Mouse (Mus musculus): ENCODE results near the gene Cd44.

GRCm38 (mm10) chr2:102851936-102852477 is 49.5 kb downstream of the Cd44 start:
- no peak for TF ChIP-seq CTCF (IDR thresholded peaks at IDR 0.05; ENCODE audit: low read depth)
- TF ChIP-seq EP300 (IDR thresholded peaks at IDR 0.05; ENCODE audit: low read depth): no peak

Measured in heart, postnatal 0 days (tissue).